Mouse (Mus musculus): ENCODE measurements around the gene Tbkbp1. TPM values are rescaled to one million over a fixed set of nuclear protein-coding genes. Genes with fewer than 3 reads are reported as not detected.

Tbkbp1 gene
- polyA plus RNA-seq, 1 experiment from 2014 or later, result 3.6 TPM

- H3K27me3 ChIP-seq (ENCODE audit: control insufficient read depth, insufficient read depth, low read length), result peaks cover 22% of the 10 kb centered on the region
- peak overlapping the region; percentile 69 for H3K9ac ChIP-seq (ENCODE audit: low read length)
- H3K27ac ChIP-seq (ENCODE audit: low read depth, low read length), result no peak overlapping the region
Observed at GRCm38 (mm10) chr11:97139256-97139655, 12.0 kb downstream of the Tbkbp1 start.

DNA sequence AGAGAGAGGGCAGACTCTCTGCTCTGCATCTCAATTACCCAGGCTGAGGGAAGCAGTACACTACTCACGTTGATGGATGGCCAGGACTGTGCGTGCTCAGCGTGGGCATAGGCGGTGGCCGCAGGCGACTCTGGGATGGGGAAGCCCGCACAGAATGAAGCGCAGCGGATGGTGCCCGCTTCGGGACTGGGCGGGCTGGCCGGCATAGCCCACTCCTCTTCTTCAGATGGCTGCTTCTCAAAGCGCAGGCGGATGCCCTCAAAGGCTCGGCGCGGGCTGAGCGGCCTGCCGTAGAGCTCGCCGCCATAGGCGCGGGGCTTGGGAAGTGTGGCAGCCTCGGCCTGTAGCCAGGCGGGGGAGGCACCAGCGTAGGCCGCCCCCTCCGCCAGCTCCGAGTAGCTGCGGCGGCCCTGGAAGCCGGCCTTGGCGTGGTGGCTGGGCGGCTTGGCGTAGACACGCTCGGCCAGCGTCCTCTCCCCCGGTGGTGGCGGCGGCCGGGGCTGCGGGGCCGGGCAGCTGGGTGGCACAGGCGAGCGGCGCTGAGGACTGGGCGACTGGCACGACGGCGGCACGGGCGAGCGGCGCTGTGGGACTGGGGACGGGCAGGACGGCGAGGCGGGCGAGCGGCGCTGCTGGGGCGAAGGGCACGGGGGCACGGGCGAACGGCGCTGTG, 12.6 kb downstream of the Tbkbp1 start:
- DNase-seq (ENCODE audit: low spot score, missing footprints), result peak; percentile 92

More at GRCm38 (mm10) chr11:97139256-97139655, 12.0 kb downstream of the Tbkbp1 start:
- WGBS, result 4% methylated on average over 14 of the region's 15 CpGs
- H3K4me3 ChIP-seq (ENCODE audit: low read depth, low read length), result peak overlapping the region; percentile 42
- H3K9me3 ChIP-seq (ENCODE audit: control insufficient read depth, low read length), result no peaks in the 10 kb centered on the region
- H3K4me2 ChIP-seq, result peak overlapping the region; percentile 89
- no peaks in the 10 kb centered on the region for H3K36me3 ChIP-seq (ENCODE audit: control insufficient read depth, insufficient read depth, low read length)
- DNase-seq (ENCODE audit: low spot score, missing footprints), result peak; percentile 90
- no peak for ATAC-seq (ENCODE audit: low FRiP score)
- H3K4me1 ChIP-seq (ENCODE audit: control insufficient read depth, insufficient read depth, low read length), result peaks cover 16% of the 10 kb centered on the region

DNA sequence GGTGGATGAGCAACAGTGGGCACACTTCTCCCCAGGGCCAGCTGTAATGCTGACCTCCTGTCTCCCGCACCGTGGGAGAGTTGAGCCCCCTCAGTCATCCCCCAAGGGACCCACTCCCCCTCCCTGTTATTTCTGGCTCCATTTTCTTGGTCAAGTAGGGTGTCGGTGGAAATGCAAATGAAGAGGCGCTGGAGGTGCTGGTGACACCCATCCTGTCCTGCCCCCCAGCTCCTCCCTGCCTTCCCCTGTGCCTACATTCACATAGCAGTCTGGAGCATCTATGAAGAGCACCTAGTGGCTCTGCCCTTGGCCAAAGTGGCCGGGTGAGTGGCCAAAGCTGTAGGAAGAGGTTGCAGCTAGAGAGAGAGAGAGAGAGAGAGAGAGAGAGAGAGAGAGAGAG, 18.0 kb downstream of the Tbkbp1 start:
- Histone ChIP-seq H3K27me3 (ENCODE audit: control insufficient read depth, insufficient read depth, low read length) (peaks cover 2% of the 10 kb centered on the region; the same call in 1 of the 2 replicates), H3K4me2 (no peak overlapping the region), H3K9me3 (ENCODE audit: control insufficient read depth, low read length) (no peaks in the 10 kb centered on the region), H3K4me1 (ENCODE audit: control insufficient read depth, insufficient read depth, low read length) (peaks cover 3% of the 10 kb centered on the region), H3K36me3 (ENCODE audit: control insufficient read depth, insufficient read depth, low read length) (no peaks in the 10 kb centered on the region), H3K9ac (ENCODE audit: low read length) (no peak overlapping the region), H3K4me3 (ENCODE audit: low read depth, low read length) (no peak overlapping the region), H3K27ac (ENCODE audit: low read depth, low read length) (no peak overlapping the region)
- DNase-seq (ENCODE audit: low spot score, missing footprints), result no peak
- WGBS, result 56% methylated on average over 5 of the region's 5 CpGs
- ATAC-seq (ENCODE audit: low FRiP score), result no peak

More for the DNA sequence above, 12.6 kb downstream of the Tbkbp1 start:
- H3K9ac ChIP-seq (ENCODE audit: low read length), result peak overlapping the region; percentile 69
- H3K36me3 ChIP-seq (ENCODE audit: control insufficient read depth, insufficient read depth, low read length), result no peaks in the 10 kb centered on the region
- H3K4me3 ChIP-seq (ENCODE audit: low read depth, low read length), result peak overlapping the region; percentile 42
- H3K4me1 ChIP-seq (ENCODE audit: control insufficient read depth, insufficient read depth, low read length), result peaks cover 16% of the 10 kb centered on the region
- peaks cover 22% of the 10 kb centered on the region for H3K27me3 ChIP-seq (ENCODE audit: control insufficient read depth, insufficient read depth, low read length)
- no peaks in the 10 kb centered on the region for H3K9me3 ChIP-seq (ENCODE audit: control insufficient read depth, low read length)
- H3K4me2 ChIP-seq, result peak overlapping the region; percentile 89
- ATAC-seq (ENCODE audit: low FRiP score), result peak; percentile 71
- 4% methylated on average over 65 of the region's 69 CpGs for WGBS
- H3K27ac ChIP-seq (ENCODE audit: low read depth, low read length), result no peak overlapping the region

DNA sequence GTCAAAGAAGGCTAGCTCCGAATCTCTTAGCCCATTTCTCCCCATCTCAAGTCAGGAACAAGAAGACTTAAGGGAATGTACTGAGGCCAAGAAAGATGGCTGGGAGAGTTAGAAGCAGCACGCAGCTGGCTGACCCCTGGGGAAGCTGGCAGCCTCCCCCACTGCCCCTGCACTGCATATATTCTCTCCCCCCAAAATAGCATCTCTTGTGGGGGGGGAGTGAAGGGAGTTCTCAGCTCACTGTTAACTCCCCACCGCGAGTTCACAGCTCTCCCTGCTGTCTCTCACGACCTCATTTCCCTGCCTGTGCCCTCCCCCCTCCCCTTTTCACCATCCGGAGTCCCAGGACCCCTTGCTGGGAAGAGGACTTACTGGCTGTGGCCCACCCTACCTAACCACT, 19.1 kb downstream of the Tbkbp1 start:
- no peaks in the 10 kb centered on the region for H3K9me3 ChIP-seq (ENCODE audit: control insufficient read depth, low read length)
- peaks cover 2% of the 10 kb centered on the region; the same call in 1 of the 2 replicates for H3K27me3 ChIP-seq (ENCODE audit: control insufficient read depth, insufficient read depth, low read length)
- no peak overlapping the region for H3K4me3 ChIP-seq (ENCODE audit: low read depth, low read length)
- no peak overlapping the region for H3K9ac ChIP-seq (ENCODE audit: low read length)
- no peak for DNase-seq (ENCODE audit: low spot score, missing footprints)
- H3K27ac ChIP-seq (ENCODE audit: low read depth, low read length), result no peak overlapping the region
- ATAC-seq (ENCODE audit: low FRiP score), result no peak
- H3K4me1 ChIP-seq (ENCODE audit: control insufficient read depth, insufficient read depth, low read length), result no peaks in the 10 kb centered on the region
- H3K36me3 ChIP-seq (ENCODE audit: control insufficient read depth, insufficient read depth, low read length), result no peaks in the 10 kb centered on the region
- 28% methylated on average over 6 of the region's 6 CpGs for WGBS
- no peak overlapping the region for H3K4me2 ChIP-seq

GRCm38 (mm10) chr11:97131683-97132082, 19.6 kb downstream of the Tbkbp1 start:
- no peak overlapping the region for H3K9ac ChIP-seq (ENCODE audit: low read length)
- ATAC-seq (ENCODE audit: low FRiP score) (no peak), DNase-seq (ENCODE audit: low spot score, missing footprints) (no peak)
- no peak overlapping the region for H3K27ac ChIP-seq (ENCODE audit: low read depth, low read length)
- H3K4me3 ChIP-seq (ENCODE audit: low read depth, low read length), result no peak overlapping the region
- H3K4me2 ChIP-seq, result no peak overlapping the region
- H3K36me3 ChIP-seq (ENCODE audit: control insufficient read depth, insufficient read depth, low read length), result no peaks in the 10 kb centered on the region
- H3K9me3 ChIP-seq (ENCODE audit: control insufficient read depth, low read length), result no peaks in the 10 kb centered on the region
- peaks cover 2% of the 10 kb centered on the region; the same call in 1 of the 2 replicates for H3K27me3 ChIP-seq (ENCODE audit: control insufficient read depth, insufficient read depth, low read length)
- H3K4me1 ChIP-seq (ENCODE audit: control insufficient read depth, insufficient read depth, low read length), result peaks cover 3% of the 10 kb centered on the region; the same call in 1 of the 2 replicates
- 80% methylated on average over 2 of the region's 2 CpGs for WGBS

- no peaks in the 10 kb centered on the region for H3K36me3 ChIP-seq (ENCODE audit: control insufficient read depth, insufficient read depth, low read length)
- peaks cover 5% of the 10 kb centered on the region for H3K27me3 ChIP-seq (ENCODE audit: control insufficient read depth, insufficient read depth, low read length)
- no peak for ATAC-seq (ENCODE audit: low FRiP score)
- H3K4me2 ChIP-seq, result no peak overlapping the region
- WGBS, result 78% methylated on average over 7 of the region's 7 CpGs
- H3K4me3 ChIP-seq (ENCODE audit: low read depth, low read length), result no peak overlapping the region
- H3K27ac ChIP-seq (ENCODE audit: low read depth, low read length), result no peak overlapping the region
- no peak for DNase-seq (ENCODE audit: low spot score, missing footprints)
- no peak overlapping the region for H3K9ac ChIP-seq (ENCODE audit: low read length)
- no peaks in the 10 kb centered on the region for H3K9me3 ChIP-seq (ENCODE audit: control insufficient read depth, low read length)
- H3K4me1 ChIP-seq (ENCODE audit: control insufficient read depth, insufficient read depth, low read length), result peaks cover 3% of the 10 kb centered on the region; the same call in 1 of the 2 replicates
Observed at GRCm38 (mm10) chr11:97130318-97130717, 21.0 kb downstream of the Tbkbp1 start.

- H3K27me3 ChIP-seq (ENCODE audit: control insufficient read depth, insufficient read depth, low read length), result peaks cover 5% of the 10 kb centered on the region
- ATAC-seq (ENCODE audit: low FRiP score), result no peak
- 69% methylated on average over 3 of the region's 3 CpGs for WGBS
Observed at GRCm38 (mm10) chr11:97128956-97129355, 22.3 kb downstream of the Tbkbp1 start.

GRCm38 (mm10) chr11:97127470-97128223, 23.6 kb downstream of the Tbkbp1 start:
- peaks cover 6% of the 10 kb centered on the region; the same call in 1 of the 2 replicates for H3K4me1 ChIP-seq (ENCODE audit: control insufficient read depth, insufficient read depth, low read length)

More at GRCm38 (mm10) chr11:97128956-97129355, 22.3 kb downstream of the Tbkbp1 start:
- no peak for DNase-seq (ENCODE audit: low spot score, missing footprints)
- H3K4me2 ChIP-seq, result no peak overlapping the region
- no peak overlapping the region for H3K9ac ChIP-seq (ENCODE audit: low read length)
- H3K9me3 ChIP-seq (ENCODE audit: control insufficient read depth, low read length), result no peaks in the 10 kb centered on the region
- H3K27ac ChIP-seq (ENCODE audit: low read depth, low read length), result no peak overlapping the region
- H3K36me3 ChIP-seq (ENCODE audit: control insufficient read depth, insufficient read depth, low read length), result no peaks in the 10 kb centered on the region
- H3K4me3 ChIP-seq (ENCODE audit: low read depth, low read length), result no peak overlapping the region
- peaks cover 3% of the 10 kb centered on the region; the same call in 1 of the 2 replicates for H3K4me1 ChIP-seq (ENCODE audit: control insufficient read depth, insufficient read depth, low read length)

More at GRCm38 (mm10) chr11:97127470-97128223, 23.6 kb downstream of the Tbkbp1 start:
- peak overlapping the region; percentile 36 for H3K4me3 ChIP-seq (ENCODE audit: low read depth, low read length)
- no peaks in the 10 kb centered on the region for H3K9me3 ChIP-seq (ENCODE audit: control insufficient read depth, low read length)
- WGBS, result 11% methylated on average over 19 of the region's 19 CpGs
- H3K27ac ChIP-seq (ENCODE audit: low read depth, low read length), result no peak overlapping the region
- H3K27me3 ChIP-seq (ENCODE audit: control insufficient read depth, insufficient read depth, low read length), result peaks cover 5% of the 10 kb centered on the region
- peak overlapping the region; percentile 62 for H3K4me2 ChIP-seq
- no peak for DNase-seq (ENCODE audit: low spot score, missing footprints)
- ATAC-seq (ENCODE audit: low FRiP score), result no peak
- peak overlapping the region; percentile 55; the same call in 1 of the 2 replicates for H3K9ac ChIP-seq (ENCODE audit: low read length)
- no peaks in the 10 kb centered on the region for H3K36me3 ChIP-seq (ENCODE audit: control insufficient read depth, insufficient read depth, low read length)

Measured in midbrain, embryonic 11.5 days (tissue).